Mouse (Mus musculus) cerebellum, adult 2 months (tissue): ENCODE measurements around the gene Utp11.

Experiments
- CTCF ChIP-seq: fragments of 200-500 bp; IDR thresholded peaks from 2 replicates; pipeline ENCODE4 v1.5.1; 2011; ENCODE audit warnings: low read depth, mild to moderate bottlenecking, control low read depth, low read length, moderate library complexity, borderline replicate concordance; ENCODE audit not compliant: insufficient read depth
- POLR2A ChIP-seq: fragments of 200-500 bp; IDR thresholded peaks from 2 replicates; pipeline ENCODE4 v1.6.1; 2011; ENCODE audit warnings: low read length, control low read depth, borderline replicate concordance; ENCODE audit not compliant: insufficient read depth

GRCm38 (mm10) chr4:124695786-124696516 lies 2.6 kb upstream of the Utp11 start:
- TF ChIP-seq POLR2A (no peak), CTCF (no peak)
